Mouse (Mus musculus): ENCODE data around the gene Sez6l. TPM values are rescaled to one million over a fixed set of nuclear protein-coding genes. Genes with fewer than 3 reads are reported as not detected.

Sez6l gene
- polyA plus RNA-seq, 1 experiment from 2014 or later, result 0.63 TPM

- no peak for DNase-seq (ENCODE audit: low spot score)
- peaks cover 35% of the 10 kb centered on the region for H3K27me3 ChIP-seq (ENCODE audit: insufficient read depth, poor library complexity, severe bottlenecking)
- peaks cover 18% of the 10 kb centered on the region for H3K4me1 ChIP-seq
- H3K27ac ChIP-seq, result peak overlapping the region; percentile 56; the same call in 1 of the 2 replicates
- no peaks in the 10 kb centered on the region for H3K36me3 ChIP-seq
- WGBS, result 42% methylated on average over 13 of the region's 13 CpGs
- no peaks in the 10 kb centered on the region for H3K9me3 ChIP-seq
- no peak overlapping the region for H3K4me3 ChIP-seq
These were observed 77.8 kb downstream of the Sez6l start for GRCm38 (mm10) chr5:112498921-112499917.

- no peak overlapping the region for H3K27ac ChIP-seq
These were observed 80.1 kb downstream of the Sez6l start for GRCm38 (mm10) chr5:112496753-112497369.

GRCm38 (mm10) chr5:112493492-112493891 is 83.5 kb downstream of the Sez6l start:
- Histone ChIP-seq H3K4me1 (peaks cover 25% of the 10 kb centered on the region), H3K4me3 (peak overlapping the region; percentile 4; the same call in 1 of the 2 replicates), H3K27me3 (ENCODE audit: insufficient read depth, poor library complexity, severe bottlenecking) (peaks cover 48% of the 10 kb centered on the region), H3K36me3 (no peaks in the 10 kb centered on the region), H3K27ac (no peak overlapping the region), H3K9me3 (no peaks in the 10 kb centered on the region)
- WGBS, result 25% methylated on average over 11 of the region's 11 CpGs
- DNase-seq (ENCODE audit: low spot score), result peak; percentile 87

More at GRCm38 (mm10) chr5:112496753-112497369, 80.1 kb downstream of the Sez6l start:
- Histone ChIP-seq H3K36me3 (no peaks in the 10 kb centered on the region), H3K4me3 (no peak overlapping the region), H3K27me3 (ENCODE audit: insufficient read depth, poor library complexity, severe bottlenecking) (peaks cover 32% of the 10 kb centered on the region), H3K4me1 (peaks cover 30% of the 10 kb centered on the region), H3K9me3 (no peaks in the 10 kb centered on the region)
- DNase-seq (ENCODE audit: low spot score), result no peak
- 59% methylated on average over 7 of the region's 7 CpGs for WGBS

- Histone ChIP-seq H3K9me3 (no peaks in the 10 kb centered on the region), H3K27ac (no peak overlapping the region), H3K4me3 (no peak overlapping the region), H3K4me1 (peaks cover 26% of the 10 kb centered on the region), H3K27me3 (ENCODE audit: insufficient read depth, poor library complexity, severe bottlenecking) (peaks cover 56% of the 10 kb centered on the region), H3K36me3 (no peaks in the 10 kb centered on the region)
- no peak for DNase-seq (ENCODE audit: low spot score)
- WGBS, result 47% methylated on average over 11 of the region's 11 CpGs
These were observed 85.5 kb downstream of the Sez6l start for GRCm38 (mm10) chr5:112491489-112491888.

GRCm38 (mm10) chr5:112488101-112488776 is 88.7 kb downstream of the Sez6l start:
- WGBS, result 73% methylated on average over 8 of the region's 8 CpGs
- peak overlapping the region; percentile 65; the same call in 1 of the 2 replicates for H3K27ac ChIP-seq
- peaks cover 68% of the 10 kb centered on the region for H3K27me3 ChIP-seq (ENCODE audit: insufficient read depth, poor library complexity, severe bottlenecking)

GRCm38 (mm10) chr5:112487504-112487903 is 89.5 kb downstream of the Sez6l start:
- Histone ChIP-seq H3K4me1 (peaks cover 19% of the 10 kb centered on the region), H3K9me3 (no peaks in the 10 kb centered on the region), H3K36me3 (no peaks in the 10 kb centered on the region), H3K27me3 (ENCODE audit: insufficient read depth, poor library complexity, severe bottlenecking) (peaks cover 75% of the 10 kb centered on the region), H3K27ac (no peak overlapping the region), H3K4me3 (no peak overlapping the region)
- no peak for DNase-seq (ENCODE audit: low spot score)
- WGBS, result 79% methylated on average over 1 of the region's 1 CpGs

More at GRCm38 (mm10) chr5:112488101-112488776, 88.7 kb downstream of the Sez6l start:
- Histone ChIP-seq H3K36me3 (no peaks in the 10 kb centered on the region), H3K9me3 (no peaks in the 10 kb centered on the region), H3K4me3 (no peak overlapping the region), H3K4me1 (peaks cover 23% of the 10 kb centered on the region)
- DNase-seq (ENCODE audit: low spot score), result peak; percentile 87

- Histone ChIP-seq H3K4me1 (peaks cover 26% of the 10 kb centered on the region), H3K27me3 (ENCODE audit: insufficient read depth, poor library complexity, severe bottlenecking) (peaks cover 83% of the 10 kb centered on the region), H3K27ac (peak overlapping the region; percentile 12; the same call in 1 of the 2 replicates), H3K4me3 (no peak overlapping the region), H3K36me3 (no peaks in the 10 kb centered on the region), H3K9me3 (no peaks in the 10 kb centered on the region)
- 60% methylated on average over 5 of the region's 5 CpGs for WGBS
- DNase-seq (ENCODE audit: low spot score), result no peak
These were observed 90.6 kb downstream of the Sez6l start for GRCm38 (mm10) chr5:112486415-112486814.

- H3K27ac ChIP-seq, result no peak overlapping the region
- H3K4me3 ChIP-seq, result no peak overlapping the region
- 36% methylated on average over 13 of the region's 13 CpGs for WGBS
- H3K36me3 ChIP-seq, result no peaks in the 10 kb centered on the region
- H3K27me3 ChIP-seq (ENCODE audit: insufficient read depth, poor library complexity, severe bottlenecking), result peaks cover 83% of the 10 kb centered on the region
- H3K4me1 ChIP-seq, result peaks cover 24% of the 10 kb centered on the region
- no peak for DNase-seq (ENCODE audit: low spot score)
- no peaks in the 10 kb centered on the region for H3K9me3 ChIP-seq
These were observed 91.9 kb downstream of the Sez6l start for GRCm38 (mm10) chr5:112484924-112485715.

- Histone ChIP-seq H3K9me3 (no peaks in the 10 kb centered on the region), H3K27ac (no peak overlapping the region), H3K4me3 (no peak overlapping the region), H3K36me3 (no peaks in the 10 kb centered on the region), H3K27me3 (ENCODE audit: insufficient read depth, poor library complexity, severe bottlenecking) (peaks cover 77% of the 10 kb centered on the region), H3K4me1 (peaks cover 38% of the 10 kb centered on the region)
- WGBS, result 78% methylated on average over 8 of the region's 8 CpGs
- DNase-seq (ENCODE audit: low spot score), result no peak
These were observed 94.0 kb downstream of the Sez6l start for GRCm38 (mm10) chr5:112483030-112483429.

- no peak overlapping the region for H3K4me3 ChIP-seq
- peaks cover 40% of the 10 kb centered on the region for H3K4me1 ChIP-seq
- H3K27me3 ChIP-seq (ENCODE audit: insufficient read depth, poor library complexity, severe bottlenecking), result peaks cover 78% of the 10 kb centered on the region
- no peak overlapping the region for H3K27ac ChIP-seq
- 59% methylated on average over 13 of the region's 13 CpGs for WGBS
- H3K36me3 ChIP-seq, result no peaks in the 10 kb centered on the region
- no peaks in the 10 kb centered on the region for H3K9me3 ChIP-seq
- no peak for DNase-seq (ENCODE audit: low spot score)
These were observed 94.4 kb downstream of the Sez6l start for GRCm38 (mm10) chr5:112482551-112482950.

GRCm38 (mm10) chr5:112481946-112482410 is 95.0 kb downstream of the Sez6l start:
- WGBS, result 38% methylated on average over 19 of the region's 19 CpGs
- Histone ChIP-seq H3K27ac (no peak overlapping the region), H3K27me3 (ENCODE audit: insufficient read depth, poor library complexity, severe bottlenecking) (peaks cover 78% of the 10 kb centered on the region), H3K9me3 (no peaks in the 10 kb centered on the region), H3K4me3 (no peak overlapping the region), H3K4me1 (peaks cover 37% of the 10 kb centered on the region), H3K36me3 (no peaks in the 10 kb centered on the region)
- DNase-seq (ENCODE audit: low spot score), result no peak

GRCm38 (mm10) chr5:112473453-112473852 is 103.5 kb downstream of the Sez6l start:
- no peaks in the 10 kb centered on the region for H3K36me3 ChIP-seq
- peaks cover 14% of the 10 kb centered on the region for H3K4me1 ChIP-seq
- H3K27ac ChIP-seq, result no peak overlapping the region
- DNase-seq (ENCODE audit: low spot score), result no peak
- H3K9me3 ChIP-seq, result peaks cover 3% of the 10 kb centered on the region; the same call in 1 of the 2 replicates
- H3K27me3 ChIP-seq (ENCODE audit: insufficient read depth, poor library complexity, severe bottlenecking), result peaks cover 80% of the 10 kb centered on the region
- no peak overlapping the region for H3K4me3 ChIP-seq
- 50% methylated on average over 6 of the region's 6 CpGs for WGBS
